Mouse (Mus musculus) kidney, postnatal 36 days (tissue): Measurements from ENCODE around the gene Meig1.
"Not testable (repeated sequence)": the region's sequence is repeated elsewhere in the genome, so short reads cannot be mapped to it uniquely, and the experiment has no call there.

ENCODE experiments used
- DNase-seq, 2 experiments: peaks; one replicate each; pipeline ENCODE4 v3.0.0; 2021 to 2022; ENCODE audit warnings: mixed read lengths in 2 of 2

The Meig1 gene

GRCm38 (mm10) chr2:3422548-3422947 lies at the start of gene Meig1:
Gene Meig1 (minus strand): TSS chr2:3422648.
- DNase-seq: no peak

GRCm38 (mm10) chr2:3456590-3456989 lies 34.1 kb upstream of the Meig1 start:
- DNase-seq: no peak

- DNase-seq: no peak
These were observed 30.6 kb upstream of the Meig1 start for GRCm38 (mm10) chr2:3453096-3453495.

GRCm38 (mm10) chr2:3449431-3449830 lies 27.0 kb upstream of the Meig1 start:
- no peak for DNase-seq

GRCm38 (mm10) chr2:3445984-3446383 lies 23.5 kb upstream of the Meig1 start:
- no peak for DNase-seq

- DNase-seq: no peak
These were observed 21.8 kb upstream of the Meig1 start for GRCm38 (mm10) chr2:3444206-3444605.

- no peak for DNase-seq
These were observed 15.5 kb upstream of the Meig1 start for GRCm38 (mm10) chr2:3437956-3438355.

- no peak for DNase-seq
These were observed 13.1 kb upstream of the Meig1 start for GRCm38 (mm10) chr2:3435369-3436061.

- DNase-seq: no peak
These were observed 8.5 kb upstream of the Meig1 start for GRCm38 (mm10) chr2:3430956-3431355.

GRCm38 (mm10) chr2:3424579-3424910 lies 2.1 kb upstream of the Meig1 start:
- DNase-seq: no peak

GRCm38 (mm10) chr2:3423841-3424578 lies 1.6 kb upstream of the Meig1 start, which contains the start of gene Dclre1c:
Gene Dclre1c (plus strand): TSS chr2:3424131.
- peak; percentile 94 to 95 for DNase-seq

- DNase-seq: no peak
These were observed 2.3 kb downstream of the Meig1 start for GRCm38 (mm10) chr2:3420157-3420556.

GRCm38 (mm10) chr2:3418883-3419431 lies 3.5 kb downstream of the Meig1 start:
- DNase-seq: peak; percentile 97 to 100

GRCm38 (mm10) chr2:3415676-3416075 lies 6.8 kb downstream of the Meig1 start:
- no peak for DNase-seq

- DNase-seq: peak; percentile 69 to 88
These were observed 8.2 kb downstream of the Meig1 start for GRCm38 (mm10) chr2:3414241-3414640.

GRCm38 (mm10) chr2:3407756-3408155 lies 14.7 kb downstream of the Meig1 start:
- DNase-seq: no peak

- DNase-seq: no peak
These were observed 16.5 kb downstream of the Meig1 start for GRCm38 (mm10) chr2:3405981-3406380.

- DNase-seq: not testable (repeated sequence)
These were observed 25.3 kb downstream of the Meig1 start, which contains the start of gene Olah for GRCm38 (mm10) chr2:3397110-3397509. Gene Olah (minus strand): TSS chr2:3397210.

- no peak for DNase-seq
These were observed 30.5 kb downstream of the Meig1 start for GRCm38 (mm10) chr2:3391945-3392344.

- no peak for DNase-seq
These were observed 35.2 kb downstream of the Meig1 start for GRCm38 (mm10) chr2:3387105-3387860.

- no peak for DNase-seq
These were observed 57.3 kb downstream of the Meig1 start for GRCm38 (mm10) chr2:3365127-3365526.

GRCm38 (mm10) chr2:3361067-3361466 lies 61.4 kb downstream of the Meig1 start:
- no peak for DNase-seq
